Comparison of ENCODE assay signal across 11 mouse cellular contexts in genomic region chr11:60247753-60248550, GRCm38 (mm10). TPM values are rescaled to one million over a fixed set of nuclear protein-coding genes. Genes with fewer than 3 reads are reported as not detected.
DNase-seq lines count a peak whose midpoint lies in the region; ATAC-seq and TF ChIP-seq lines count a peak whose summit lies in the region.
"Had no signal": no experiment of that assay in that cellular context is flagged by ENCODE, and none has a peak within 500 bp of the region (broad histone marks: within the 10 kb centered on the region; RNA-seq: fewer than 3 reads in every experiment).

No protein-coding gene starts in this region.

- H3K4me3 ChIP-seq in gastrocnemius, adult 2 months, result no peak overlapping the region
- H3K4me3 ChIP-seq in neural tube, embryonic 13.5 days, result no peak overlapping the region
- H3K4me3 ChIP-seq in embryonic facial prominence, embryonic 14.5 days (ENCODE audit: low read depth, low read length), result no peak overlapping the region
- no peak overlapping the region for H3K4me3 ChIP-seq in midbrain, embryonic 14.5 days (replicated peaks; ENCODE audit: low read depth, low read length)

- H3K9me3 ChIP-seq in neural tube, embryonic 13.5 days, result no peaks in the 10 kb centered on the region
- no peaks in the 10 kb centered on the region for H3K9me3 ChIP-seq in embryonic facial prominence, embryonic 14.5 days (ENCODE audit: control insufficient read depth, low read length)
- no peaks in the 10 kb centered on the region for H3K9me3 ChIP-seq in midbrain, embryonic 14.5 days (ENCODE audit: control insufficient read depth, low read length)

- peak overlapping the region; percentile 28; the same call in 1 of the 2 replicates for H3K27ac ChIP-seq in gastrocnemius, adult 2 months
- peak overlapping the region; percentile 65 for H3K27ac ChIP-seq in neural tube, embryonic 13.5 days (replicated peaks)
- no peak overlapping the region for H3K27ac ChIP-seq in embryonic facial prominence, embryonic 14.5 days (replicated peaks; ENCODE audit: low read depth, low read length)
- H3K27ac ChIP-seq in midbrain, embryonic 14.5 days (replicated peaks; ENCODE audit: low read depth, low read length), result peak overlapping the region; percentile 70

- no peak for ATAC-seq in neural tube, embryonic 13.5 days (ENCODE audit: low read depth)
- ATAC-seq in embryonic facial prominence, embryonic 14.5 days (ENCODE audit: low read depth), result no peak
- no peak for ATAC-seq in midbrain, embryonic 14.5 days (ENCODE audit: low FRiP score, low TSS enrichment)

- H3K27me3 ChIP-seq in neural tube, embryonic 13.5 days, result no peaks in the 10 kb centered on the region
- H3K27me3 ChIP-seq in embryonic facial prominence, embryonic 14.5 days (replicated peaks; ENCODE audit: control insufficient read depth, insufficient read depth, low read length), result no peaks in the 10 kb centered on the region
- no peaks in the 10 kb centered on the region for H3K27me3 ChIP-seq in midbrain, embryonic 14.5 days (ENCODE audit: control insufficient read depth, insufficient read depth, low read length)

- H3K36me3 ChIP-seq in neural tube, embryonic 13.5 days, result peaks cover 44% of the 10 kb centered on the region
- peaks cover 21% of the 10 kb centered on the region; the same call in 1 of the 2 replicates for H3K36me3 ChIP-seq in embryonic facial prominence, embryonic 14.5 days (ENCODE audit: control insufficient read depth, insufficient read depth, low read length)
- peaks cover 24% of the 10 kb centered on the region for H3K36me3 ChIP-seq in midbrain, embryonic 14.5 days (ENCODE audit: control insufficient read depth, insufficient read depth, low read length)

- TF ChIP-seq CTCF in gastrocnemius, adult 2 months (IDR thresholded peaks at IDR 0.05), result no peak

- no peak overlapping the region for H3K9ac ChIP-seq in neural tube, embryonic 13.5 days
- H3K9ac ChIP-seq in embryonic facial prominence, embryonic 14.5 days (ENCODE audit: low read depth, low read length), result no peak overlapping the region
- no peak overlapping the region for H3K9ac ChIP-seq in midbrain, embryonic 14.5 days (replicated peaks; ENCODE audit: low read length)

- H3K4me1 ChIP-seq in neural tube, embryonic 13.5 days (replicated peaks), result peaks cover 15% of the 10 kb centered on the region
- H3K4me1 ChIP-seq in embryonic facial prominence, embryonic 14.5 days (ENCODE audit: control insufficient read depth, insufficient read depth, low read length), result peaks cover 5% of the 10 kb centered on the region; the same call in 1 of the 2 replicates
- peaks cover 10% of the 10 kb centered on the region; the same call in 1 of the 2 replicates for H3K4me1 ChIP-seq in midbrain, embryonic 14.5 days (ENCODE audit: control insufficient read depth, insufficient read depth, low read length)

- H3K4me2 ChIP-seq in neural tube, embryonic 13.5 days, result no peak overlapping the region
- no peak overlapping the region for H3K4me2 ChIP-seq in embryonic facial prominence, embryonic 14.5 days (ENCODE audit: low read depth, low read length)
- no peak overlapping the region for H3K4me2 ChIP-seq in midbrain, embryonic 14.5 days (ENCODE audit: low read length)

- 42% methylated on average over 5 of the region's 5 CpGs for WGBS in neural tube, embryonic 13.5 days
- WGBS in embryonic facial prominence, embryonic 14.5 days, result 35% methylated on average over 5 of the region's 5 CpGs
- WGBS in midbrain, embryonic 14.5 days, result 52% methylated on average over 5 of the region's 5 CpGs

- intact Hi-C loops in gastrocnemius, adult 2 months (cut with DNase I), result no loop called here

- DNase-seq in gastrocnemius, adult 2 months, result no peak
- no peak for DNase-seq in gastrocnemius, adult 8-10 months (ENCODE audit: low spot score in 2 of 2)
- no peak for DNase-seq in neural tube, embryonic 10.5 days (ENCODE audit: extremely low spot score, low spot score)
- DNase-seq in embryonic facial prominence, embryonic 14.5 days (ENCODE audit: low spot score), result peak; percentile 34
- no peak for DNase-seq in midbrain, embryonic 14.5 days
- DNase-seq in adrenal gland, postnatal 36 days, result no peak
- DNase-seq in kidney, postnatal 36 days, result no peak
- DNase-seq: B cell, adult 2 months; heart, postnatal 14 days; lung, adult 18-20 months had no signal

RNA-seq across cellular contexts. Expression of gene Srebf1, which starts 25.6 kb away (rescaled TPM):
- 10 to 100 TPM; 27.5 to 43.4 TPM for total RNA-seq in gastrocnemius, adult 2 months (2021)
- 10 to 100 TPM; 35.4 to 57.5 (median 43.5) TPM for total RNA-seq in gastrocnemius, adult 8-10 months (2022)
- 30.6 and 38.5 TPM in 2 replicates for polyA plus RNA-seq in neural tube, embryonic 13.5 days (2015; fragmentation: Nextera tagmentation; extraction: Ambion mirVana)
- polyA plus RNA-seq in embryonic facial prominence, embryonic 14.5 days (2014; fragmentation: Nextera tagmentation; extraction: Ambion mirVana), result 58.3 and 67.6 TPM in 2 replicates
- 34.5 and 35.2 TPM in 2 replicates for polyA plus RNA-seq in midbrain, embryonic 14.5 days (2014; fragmentation: Nextera tagmentation; extraction: Ambion mirVana)
- 100 to 1,000 TPM; 160 to 181 TPM for total RNA-seq in adrenal gland, postnatal 36 days (2021)
